Mouse (Mus musculus) large intestine, adult 2 months (tissue): Measurements from ENCODE around the gene F2rl2. TPM values are rescaled to one million over a fixed set of nuclear protein-coding genes. Genes with fewer than 3 reads are reported as not detected.

ENCODE experiments used
- DNase-seq: peaks from one replicate; pipeline ENCODE4 v3.0.0-alpha.2; 2012; ENCODE audit warnings: low read depth, low spot score
- WGBS: fragments of 180-500 bp; shearing (Covaris S2); methylation state at CpG from one replicate; pipeline ENCODE4 v1.1.7; 2018; 5-methylcytosine and 5-hydroxymethylcytosine counted together
- polyA plus RNA-seq: library from polyadenylated mRNA; depleted of rRNA; stranded (reverse); fragments of >200 nt; gene quantifications from 2 replicates; pipeline ENCODE4 v1.2.3, GENCODE M21; 2012

F2rl2 gene
- polyA plus RNA-seq, 1 experiment = 0.35 TPM

- DNase-seq = no peak
- 96% methylated on average over 9 of the region's 9 CpGs for WGBS
Observed at GRCm38 (mm10) chr13:95696120-95696653, 466 bp upstream of the F2rl2 start.

- 32% methylated on average over 6 of the region's 6 CpGs for WGBS
Observed at GRCm38 (mm10) chr13:95697874-95698273, 1.2 kb downstream of the F2rl2 start.

GRCm38 (mm10) chr13:95703376-95703775 lies 6.7 kb downstream of the F2rl2 start:
- 47% methylated on average over 5 of the region's 5 CpGs for WGBS
- no peak for DNase-seq

More at GRCm38 (mm10) chr13:95697874-95698273, 1.2 kb downstream of the F2rl2 start:
- no peak for DNase-seq

GRCm38 (mm10) chr13:95705589-95705988 lies 8.9 kb downstream of the F2rl2 start:
- WGBS = 63% methylated on average over 6 of the region's 6 CpGs
- no peak for DNase-seq

- DNase-seq = no peak
Observed at GRCm38 (mm10) chr13:95712054-95712453, 15.4 kb downstream of the F2rl2 start.

- no peak for DNase-seq
- 83% methylated on average over 9 of the region's 9 CpGs for WGBS
Observed at GRCm38 (mm10) chr13:95712570-95713268, 16.1 kb downstream of the F2rl2 start.

GRCm38 (mm10) chr13:95714271-95714975 lies 17.8 kb downstream of the F2rl2 start:
- no peak for DNase-seq
- WGBS = 54% methylated on average over 3 of the region's 3 CpGs

GRCm38 (mm10) chr13:95715356-95715755 lies 18.7 kb downstream of the F2rl2 start:
- DNase-seq = no peak
- WGBS = 65% methylated on average over 4 of the region's 4 CpGs

GRCm38 (mm10) chr13:95719320-95720232 lies 22.9 kb downstream of the F2rl2 start:
- WGBS = 68% methylated on average over 14 of the region's 14 CpGs

GRCm38 (mm10) chr13:95730491-95730890 lies 33.8 kb downstream of the F2rl2 start:
- 91% methylated on average over 4 of the region's 4 CpGs for WGBS
- DNase-seq = no peak

More at GRCm38 (mm10) chr13:95719320-95720232, 22.9 kb downstream of the F2rl2 start:
- no peak for DNase-seq

- WGBS = 65% methylated on average over 5 of the region's 5 CpGs
- no peak for DNase-seq
Observed at GRCm38 (mm10) chr13:95739651-95740050, 43.0 kb downstream of the F2rl2 start.

- no peak for DNase-seq
- WGBS = 68% methylated on average over 11 of the region's 11 CpGs
Observed at GRCm38 (mm10) chr13:95741813-95742689, 45.4 kb downstream of the F2rl2 start.

GRCm38 (mm10) chr13:95742881-95743466 lies 46.3 kb downstream of the F2rl2 start:
- WGBS = 70% methylated on average over 9 of the region's 9 CpGs

GRCm38 (mm10) chr13:95745451-95745850 lies 48.8 kb downstream of the F2rl2 start:
- no peak for DNase-seq
- 61% methylated on average over 4 of the region's 4 CpGs for whole genome bisulfite sequencing

More at GRCm38 (mm10) chr13:95742881-95743466, 46.3 kb downstream of the F2rl2 start:
- no peak for DNase-seq

- no peak for DNase-seq
- 19% methylated on average over 6 of the region's 6 CpGs for WGBS
Observed at GRCm38 (mm10) chr13:95746509-95746908, 49.9 kb downstream of the F2rl2 start.

GRCm38 (mm10) chr13:95747101-95747500 lies 50.4 kb downstream of the F2rl2 start:
- 79% methylated on average over 7 of the region's 7 CpGs for WGBS
- DNase-seq = no peak

- no peak for DNase-seq
- 87% methylated on average over 11 of the region's 11 CpGs for WGBS
Observed at GRCm38 (mm10) chr13:95747541-95747940, 50.9 kb downstream of the F2rl2 start.
